Mouse (Mus musculus) retina, embryonic 14.5 days (tissue): ENCODE measurements around the gene Tbrg1.

Experiments used
- DNase-seq: peaks from one replicate; pipeline ENCODE4 v3.0.0-alpha.2; 2015; ENCODE audit warnings: low spot score

The Tbrg1 gene

GRCm38 (mm10) chr9:37629941-37630340 is 27.2 kb downstream of the Tbrg1 start:
- no peak for DNase-seq

- DNase-seq, result no peak
These were observed 28.5 kb downstream of the Tbrg1 start for GRCm38 (mm10) chr9:37628581-37628980.

- DNase-seq, result no peak
These were observed 29.8 kb downstream of the Tbrg1 start for GRCm38 (mm10) chr9:37627263-37627662.

DNA sequence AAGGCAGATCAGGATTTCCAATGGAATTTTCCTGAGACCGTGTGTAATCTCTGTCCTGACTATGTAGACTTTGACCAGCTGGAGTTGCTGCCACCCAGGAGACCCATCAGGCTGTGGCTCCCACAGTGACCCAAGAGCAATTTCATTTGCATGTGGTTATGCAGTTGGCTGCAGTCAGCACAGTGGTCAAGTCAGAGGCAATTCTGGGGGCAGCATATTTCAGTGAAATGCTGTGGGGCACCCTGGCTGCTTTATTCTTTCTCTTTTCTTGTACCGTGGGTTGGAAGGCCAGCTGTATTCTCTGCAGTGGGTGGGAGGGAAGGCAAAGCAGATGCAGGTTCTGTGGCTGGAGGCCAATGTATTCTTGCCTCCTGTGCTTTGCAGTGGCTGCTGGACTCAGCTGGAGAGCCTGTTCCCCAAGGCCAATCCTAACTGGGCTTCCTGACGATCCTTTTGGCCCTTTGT is 31.0 kb downstream of the Tbrg1 start:
- DNase-seq, result peak; percentile 3

GRCm38 (mm10) chr9:37625641-37626040 is 31.5 kb downstream of the Tbrg1 start:
- peak; percentile 3 for DNase-seq

DNA sequence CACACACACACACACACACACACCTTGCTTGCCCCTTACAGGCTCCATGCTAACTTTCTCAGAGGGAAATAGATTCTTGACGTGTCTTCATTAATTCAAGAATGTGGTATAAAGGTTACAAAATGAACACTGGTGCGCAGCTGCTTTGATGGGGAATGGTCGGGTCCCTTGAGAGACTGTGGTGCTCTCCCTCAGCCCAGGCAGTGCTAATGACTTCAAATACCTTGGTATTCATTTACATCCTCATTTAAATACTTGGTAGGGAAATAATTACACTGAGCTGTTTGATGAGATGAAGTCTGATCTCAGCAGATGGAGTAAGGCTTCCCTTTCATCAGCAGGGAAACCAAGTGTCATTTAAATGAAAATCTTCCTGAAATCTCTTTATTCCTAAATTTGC is 32.0 kb downstream of the Tbrg1 start:
- DNase-seq, result no peak

DNA sequence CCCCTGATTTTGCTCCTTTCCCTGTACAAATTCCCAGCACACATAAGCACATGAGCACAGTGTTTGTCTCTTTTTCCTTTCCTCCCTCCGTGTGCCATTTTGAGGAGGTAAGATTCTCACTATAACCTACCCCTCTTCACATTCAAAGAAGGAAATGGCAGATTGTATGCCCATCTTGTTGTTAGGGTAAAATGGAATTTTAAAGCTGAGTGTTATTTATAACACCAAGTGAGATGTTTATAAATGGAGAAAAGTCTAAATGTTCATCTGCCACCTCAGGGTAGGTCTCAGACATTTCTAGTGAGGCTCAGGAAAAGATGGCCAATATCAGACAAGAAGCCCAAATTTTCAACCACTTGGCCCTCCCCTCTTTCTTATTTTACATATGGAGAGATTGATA is 32.6 kb downstream of the Tbrg1 start:
- DNase-seq, result no peak

GRCm38 (mm10) chr9:37623981-37624380 is 33.1 kb downstream of the Tbrg1 start:
- DNase-seq, result no peak

- no peak for DNase-seq
These were observed 35.8 kb downstream of the Tbrg1 start for GRCm38 (mm10) chr9:37621290-37621689.

DNA sequence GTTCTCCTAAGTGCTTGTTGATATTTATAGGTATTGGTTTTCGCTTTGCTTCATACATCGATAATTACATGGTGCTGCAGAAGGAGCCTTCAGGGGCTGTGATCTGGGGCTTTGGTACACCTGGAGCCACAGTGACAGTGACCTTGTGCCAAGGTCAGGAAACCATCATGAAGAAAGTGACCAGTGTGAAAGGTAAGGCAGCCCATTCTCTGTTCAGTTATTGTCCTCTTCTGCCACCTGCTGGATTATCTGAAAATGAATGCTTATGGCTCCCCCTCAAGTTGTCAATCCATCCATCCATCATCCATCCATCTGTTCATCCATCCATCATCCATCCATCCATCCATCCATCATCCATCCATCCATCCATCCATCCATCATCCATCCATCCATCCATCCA is 40.3 kb downstream of the Tbrg1 start:
- DNase-seq, result peak; percentile 78

DNA sequence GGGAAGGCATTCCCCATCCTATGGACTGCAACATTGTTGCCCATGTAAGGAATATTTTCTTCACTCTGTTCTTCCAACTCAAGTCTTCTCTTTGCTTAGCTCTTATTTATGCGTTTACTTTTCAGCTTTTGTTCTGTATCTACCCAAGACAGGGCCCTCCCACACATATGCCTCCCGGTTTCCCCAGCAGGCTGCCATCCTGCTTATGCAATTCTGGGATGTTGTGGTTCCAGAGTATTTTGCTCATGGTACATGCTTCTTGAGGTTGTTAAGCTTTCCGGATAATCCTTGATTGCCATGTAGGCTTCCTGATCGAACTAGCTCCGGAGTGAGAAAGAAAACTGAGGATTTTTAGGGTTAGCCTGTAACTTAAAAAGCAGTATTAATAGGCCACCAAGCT is 41.9 kb downstream of the Tbrg1 start:
- DNase-seq, result no peak

GRCm38 (mm10) chr9:37614316-37614715 is 42.8 kb downstream of the Tbrg1 start:
- DNase-seq, result peak; percentile 4

DNA sequence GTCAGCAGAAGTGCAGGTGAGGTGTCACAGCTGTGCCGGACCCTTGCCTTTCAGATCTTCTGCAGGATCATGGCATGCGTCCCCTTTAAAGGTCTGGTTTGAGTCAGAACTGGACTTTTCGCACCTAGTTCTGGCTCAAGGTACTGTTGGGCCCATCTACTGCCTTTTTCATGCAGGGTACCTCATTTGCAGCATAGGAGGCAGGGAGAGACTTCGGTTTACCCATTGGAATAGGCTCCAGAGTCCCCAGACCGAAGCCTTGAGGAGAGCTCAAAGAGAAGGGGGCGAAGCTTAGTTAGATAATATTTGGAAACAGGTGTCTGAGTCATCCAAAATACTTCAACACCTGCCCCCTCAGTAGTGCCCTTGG is 43.2 kb downstream of the Tbrg1 start:
- DNase-seq, result no peak

- DNase-seq, result peak; percentile 91
These were observed 43.8 kb downstream of the Tbrg1 start, which contains the start of gene Spa17 for GRCm38 (mm10) chr9:37613182-37613910. Gene Spa17, minus strand, starts transcription at chr9:37613722.

DNA sequence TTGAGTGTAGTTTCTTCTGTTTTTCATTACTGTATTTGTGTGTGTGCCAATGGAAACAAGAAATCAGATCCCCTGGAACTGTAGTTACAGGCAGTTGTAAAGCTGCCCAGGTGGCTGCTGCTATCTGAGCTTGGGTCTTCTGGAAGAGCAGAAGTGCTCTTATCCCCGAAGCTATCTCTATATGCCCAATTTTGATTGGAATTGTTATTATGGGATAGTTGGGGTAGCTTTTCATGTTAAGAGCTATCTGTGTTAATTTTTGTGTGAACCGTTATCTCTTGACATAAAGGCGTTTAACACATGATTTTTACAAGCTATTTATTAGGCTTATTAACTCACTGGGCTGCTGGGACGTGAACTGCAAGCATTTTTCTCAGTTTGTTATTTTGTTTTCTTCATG is 47.6 kb downstream of the Tbrg1 start:
- DNase-seq, result no peak

DNA sequence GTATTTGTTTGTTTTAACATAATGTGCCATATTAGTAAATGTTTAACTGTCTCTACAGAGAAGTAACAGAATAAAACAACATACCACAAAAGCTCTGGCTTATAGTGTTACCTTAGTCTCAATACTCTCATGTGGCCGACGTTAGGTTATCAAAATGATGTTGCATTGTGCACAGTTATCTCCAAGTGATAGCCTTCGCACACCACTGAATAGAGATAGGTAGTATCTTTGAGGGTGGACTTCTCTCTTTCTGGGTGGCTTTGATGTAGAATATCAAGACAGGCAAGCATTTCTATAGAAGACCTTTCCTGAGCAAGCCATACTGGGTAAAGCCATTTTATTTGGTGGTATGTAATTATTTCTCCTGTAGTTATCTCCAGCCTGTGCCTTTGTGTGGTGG is 52.0 kb downstream of the Tbrg1 start:
- DNase-seq, result no peak

- DNase-seq, result no peak
These were observed 56.4 kb downstream of the Tbrg1 start for GRCm38 (mm10) chr9:37600538-37601205.
